Mouse (Mus musculus) stomach, embryonic 14.5 days (tissue): ENCODE measurements around the gene Lrrc25. TPM values are rescaled to one million over a fixed set of nuclear protein-coding genes. Genes with fewer than 3 reads are reported as not detected.
"Not testable (repeated sequence)": the region's sequence is repeated elsewhere in the genome, so short reads cannot be mapped to it uniquely, and the experiment has no call there.

Source experiments
- ATAC-seq: fragments of 200-750 bp; cut with Nextera tagmentation; 2 replicates; pipeline ENCODE4 v1.8.0; 2017; ENCODE audit warnings: low read depth, moderate TSS enrichment; ENCODE audit not compliant: insufficient number of reproducible peaks, insufficient read depth, low FRiP score
- H3K27ac ChIP-seq: fragments of 300-500 bp; sonication (generic); 2 replicates; pipeline ENCODE4 v1.5.1; 2014; ENCODE audit warnings: mild to moderate bottlenecking, low read length, moderate library complexity, mixed read lengths
- H3K27me3 ChIP-seq: fragments of 300-500 bp; sonication (generic); 2 replicates; pipeline ENCODE4 v1.6.1; 2014; ENCODE audit warnings: low read length, control low read depth, mixed read lengths; ENCODE audit not compliant: control insufficient read depth, insufficient read depth
- H3K36me3 ChIP-seq: fragments of 300-500 bp; sonication (generic); 2 replicates; pipeline ENCODE4 v1.6.1; 2014; ENCODE audit warnings: mild to moderate bottlenecking, control low read depth, low read length, moderate library complexity, mixed read lengths; ENCODE audit not compliant: control insufficient read depth, insufficient read depth
- H3K4me1 ChIP-seq: fragments of 300-500 bp; sonication (generic); 2 replicates; pipeline ENCODE4 v1.6.1; 2014; ENCODE audit warnings: low read length, control low read depth, mixed read lengths; ENCODE audit not compliant: control insufficient read depth, insufficient read depth
- H3K4me2 ChIP-seq: fragments of 300-500 bp; sonication (generic); replicated peaks from 2 replicates; pipeline ENCODE4 v1.6.1; 2014; ENCODE audit warnings: low read depth, low read length, control low read depth
- H3K4me3 ChIP-seq: fragments of 300-500 bp; sonication (generic); 2 replicates; pipeline ENCODE4 v1.5.1; 2014; ENCODE audit warnings: low read depth, low read length, control low read depth
- H3K9ac ChIP-seq: fragments of 300-500 bp; sonication (generic); replicated peaks from 2 replicates; pipeline ENCODE4 v1.6.1; 2014; ENCODE audit warnings: low read depth, mild to moderate bottlenecking, control low read depth, low read length, moderate library complexity, mixed read lengths
- H3K9me3 ChIP-seq: fragments of 300-500 bp; sonication (generic); 2 replicates; pipeline ENCODE4 v1.6.1; 2016; ENCODE audit warnings: low read depth, low read length, control low read depth; ENCODE audit not compliant: control insufficient read depth
- WGBS: fragments of 180-500 bp; shearing (Covaris S2); extraction: QIAGEN DNeasy Blood & Tissue Kit; methylation state at CpG from one replicate; pipeline ENCODE4 v1.1.7; 2014; 5-methylcytosine and 5-hydroxymethylcytosine counted together
- polyA plus RNA-seq: library from polyadenylated mRNA; unstranded; fragments of >200 nt; fragmentation: Nextera tagmentation; extraction: Ambion mirVana; gene quantifications from 2 replicates; pipeline ENCODE4 v1.2.1, GENCODE M21; 2014

Lrrc25 gene
- polyA plus RNA-seq, 1 experiment from 2014 or later = 2.9 TPM

- Histone ChIP-seq H3K9me3 (no peaks in the 10 kb centered on the region), H3K4me3 (no peak overlapping the region), H3K36me3 (peaks cover 64% of the 10 kb centered on the region), H3K27me3 (no peaks in the 10 kb centered on the region), H3K9ac (no peak overlapping the region), H3K4me2 (no peak overlapping the region), H3K4me1 (no peaks in the 10 kb centered on the region), H3K27ac (no peak overlapping the region)
- WGBS = 35% methylated on average over 7 of the region's 7 CpGs
- ATAC-seq = peak; percentile 42; the same call in 1 of the 2 replicates
These were observed 30.7 kb upstream of the Lrrc25 start for GRCm38 (mm10) chr8:70585258-70585652.

- ATAC-seq, H3K27me3 ChIP-seq, H3K4me2 ChIP-seq, H3K27ac ChIP-seq, H3K4me1 ChIP-seq, H3K4me3 ChIP-seq, H3K9ac ChIP-seq, H3K9me3 ChIP-seq: not testable (repeated sequence)
- H3K36me3 ChIP-seq = peaks cover 45% of the 10 kb centered on the region
- WGBS = 91% methylated on average over 4 of the region's 4 CpGs
These were observed 28.0 kb upstream of the Lrrc25 start for GRCm38 (mm10) chr8:70587955-70588354.

- H3K27me3 ChIP-seq = no peaks in the 10 kb centered on the region
- no peak overlapping the region for H3K4me2 ChIP-seq
- no peak overlapping the region for H3K9ac ChIP-seq
- H3K9me3 ChIP-seq = no peaks in the 10 kb centered on the region
- 84% methylated on average over 12 of the region's 12 CpGs for WGBS
- peak overlapping the region; percentile 48; the same call in 1 of the 2 replicates for H3K27ac ChIP-seq
- H3K36me3 ChIP-seq = peaks cover 22% of the 10 kb centered on the region
- H3K4me3 ChIP-seq = no peak overlapping the region
- no peak for ATAC-seq
- H3K4me1 ChIP-seq = peaks cover 13% of the 10 kb centered on the region
These were observed 24.4 kb upstream of the Lrrc25 start for GRCm38 (mm10) chr8:70591569-70591968.

- peaks cover 20% of the 10 kb centered on the region for H3K36me3 ChIP-seq
- H3K27ac ChIP-seq = peak overlapping the region; percentile 77; the same call in 1 of the 2 replicates
- 40% methylated on average over 8 of the region's 8 CpGs for WGBS
- no peak overlapping the region; the same call in 1 of the 2 replicates for H3K9ac ChIP-seq
- no peaks in the 10 kb centered on the region for H3K27me3 ChIP-seq
- H3K4me1 ChIP-seq = peaks cover 25% of the 10 kb centered on the region
- peak overlapping the region; percentile 88 for H3K4me2 ChIP-seq
- ATAC-seq = no peak
- H3K9me3 ChIP-seq = no peaks in the 10 kb centered on the region
- H3K4me3 ChIP-seq = peak overlapping the region; percentile 70; the same call in 1 of the 2 replicates
These were observed 22.8 kb upstream of the Lrrc25 start for GRCm38 (mm10) chr8:70593173-70593572.

GRCm38 (mm10) chr8:70593961-70594609, 21.9 kb upstream of the Lrrc25 start, which contains the start of gene Isyna1:
Isyna1 (plus strand) TSS chr8:70594373.
- ATAC-seq = peak; percentile 91
- H3K4me1 ChIP-seq = peaks cover 34% of the 10 kb centered on the region
- under 1% methylated on average over 40 of the region's 40 CpGs for WGBS
- no peaks in the 10 kb centered on the region for H3K27me3 ChIP-seq
- H3K9me3 ChIP-seq = no peaks in the 10 kb centered on the region
- H3K27ac ChIP-seq = peak within 1 kb of the TSS; percentile 83; the same call in 1 of the 2 replicates
- H3K4me3 ChIP-seq = peak within 1 kb of the TSS; percentile 70
- H3K36me3 ChIP-seq = peaks cover 16% of the 10 kb centered on the region; the same call in 1 of the 2 replicates
- peak within 1 kb of the TSS; percentile 65 for H3K9ac ChIP-seq
- peak within 1 kb of the TSS; percentile 88 for H3K4me2 ChIP-seq

GRCm38 (mm10) chr8:70594621-70595564, 21.1 kb upstream of the Lrrc25 start:
- peak overlapping the region; percentile 65 for H3K9ac ChIP-seq
- peak overlapping the region; percentile 70 for H3K4me3 ChIP-seq
- peak; percentile 3; the same call in 1 of the 2 replicates for ATAC-seq
- no peaks in the 10 kb centered on the region for H3K9me3 ChIP-seq
- peaks cover 40% of the 10 kb centered on the region for H3K4me1 ChIP-seq
- H3K27me3 ChIP-seq = no peaks in the 10 kb centered on the region
- H3K27ac ChIP-seq = peak overlapping the region; percentile 83; the same call in 1 of the 2 replicates
- H3K36me3 ChIP-seq = peaks cover 14% of the 10 kb centered on the region; the same call in 1 of the 2 replicates
- H3K4me2 ChIP-seq = peak overlapping the region; percentile 88
- 7% methylated on average over 82 of the region's 82 CpGs for WGBS

GRCm38 (mm10) chr8:70595811-70596210, 20.1 kb upstream of the Lrrc25 start:
- peaks cover 50% of the 10 kb centered on the region for H3K4me1 ChIP-seq
- WGBS = 92% methylated on average over 12 of the region's 12 CpGs
- no peaks in the 10 kb centered on the region for H3K27me3 ChIP-seq
- no peak for ATAC-seq
- peaks cover 14% of the 10 kb centered on the region; the same call in 1 of the 2 replicates for H3K36me3 ChIP-seq
- no peak overlapping the region for H3K9ac ChIP-seq
- H3K27ac ChIP-seq = no peak overlapping the region
- H3K4me2 ChIP-seq = no peak overlapping the region
- no peak overlapping the region for H3K4me3 ChIP-seq
- H3K9me3 ChIP-seq = no peaks in the 10 kb centered on the region

GRCm38 (mm10) chr8:70596216-70596615, 19.7 kb upstream of the Lrrc25 start:
- no peaks in the 10 kb centered on the region for H3K9me3 ChIP-seq
- H3K27ac ChIP-seq = no peak overlapping the region
- no peak overlapping the region for H3K4me2 ChIP-seq
- no peak for ATAC-seq
- H3K4me1 ChIP-seq = peaks cover 54% of the 10 kb centered on the region
- H3K9ac ChIP-seq = no peak overlapping the region
- H3K4me3 ChIP-seq = no peak overlapping the region
- peaks cover 14% of the 10 kb centered on the region; the same call in 1 of the 2 replicates for H3K36me3 ChIP-seq
- no peaks in the 10 kb centered on the region for H3K27me3 ChIP-seq
- 94% methylated on average over 18 of the region's 18 CpGs for whole genome bisulfite sequencing
